Mouse (Mus musculus): ENCODE data around the gene Serpini2.

DNA sequence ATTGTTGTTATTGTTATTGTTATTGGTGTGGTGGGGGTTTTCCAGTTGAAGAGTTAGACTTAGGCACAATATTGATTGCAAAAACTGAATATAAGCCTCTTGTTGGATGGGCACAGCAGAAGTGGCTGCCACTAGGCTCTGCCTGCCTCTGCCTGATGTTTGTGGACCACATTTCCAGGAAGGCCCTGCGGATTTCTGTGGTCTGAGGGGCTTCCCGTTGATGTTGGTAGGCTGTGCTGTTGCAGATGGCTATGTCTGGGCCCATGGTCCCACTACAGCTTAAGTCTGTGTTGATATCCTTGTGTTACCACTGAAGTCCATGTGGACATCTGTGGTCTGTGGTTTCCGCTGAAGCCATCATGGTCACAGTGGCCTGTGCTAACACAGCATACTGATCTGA lies 50.2 kb downstream of the Serpini2 start:
- TF ChIP-seq CTCF (IDR thresholded peaks at IDR 0.05; ENCODE audit: extremely low read depth, insufficient read length, insufficient replicate concordance, low read depth, low read length) = no peak
- no peak for TF ChIP-seq POLR2A (IDR thresholded peaks at IDR 0.05; ENCODE audit: low read depth, low read length)
